ENCODE assay signal across 21 mouse cellular contexts in the genomic region with DNA sequence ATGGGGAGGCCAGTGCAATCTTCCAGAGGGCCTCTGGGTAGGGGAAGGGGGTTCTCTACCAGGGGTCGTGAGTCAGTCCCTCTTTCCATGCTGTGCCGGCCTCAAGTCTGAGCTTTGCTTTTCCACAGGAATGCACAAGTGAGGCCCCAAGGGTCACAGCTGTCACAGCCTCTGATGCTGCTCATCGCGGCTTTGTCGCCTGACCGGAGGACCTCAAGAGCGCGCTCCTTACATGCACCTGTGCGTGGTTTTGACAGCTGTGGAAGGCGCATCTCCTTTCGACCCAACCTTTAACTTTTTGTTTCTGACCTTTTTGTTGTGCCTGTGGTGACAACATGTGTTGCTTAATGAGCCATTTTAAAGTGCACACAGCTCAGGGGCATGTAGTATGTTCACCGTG.
DNase-seq lines count a peak whose midpoint lies in the region; ATAC-seq and TF ChIP-seq lines count a peak whose summit lies in the region.
"Had no signal": no experiment of that assay in that cellular context is flagged by ENCODE, and none has a peak within 500 bp of the region (broad histone marks: within the 10 kb centered on the region; RNA-seq: fewer than 3 reads in every experiment).

No protein-coding gene starts in this region.

- no peak overlapping the region for H3K4me3 ChIP-seq in myocyte
- H3K4me3 ChIP-seq in neural tube, embryonic 15.5 days (replicated peaks) = no peak overlapping the region
- H3K4me3 ChIP-seq: embryonic facial prominence, embryonic 12.5 days; forebrain, embryonic 13.5 days; gastrocnemius, adult 2 months; heart, embryonic 13.5 days; hindbrain, embryonic 12.5 days had no signal

- no peak overlapping the region for H3K4me2 ChIP-seq in myocyte (ENCODE audit: low read depth)
- H3K4me2 ChIP-seq in neural tube, embryonic 15.5 days = no peak overlapping the region
- H3K4me2 ChIP-seq: embryonic facial prominence, embryonic 12.5 days; forebrain, embryonic 13.5 days; heart, embryonic 13.5 days; hindbrain, embryonic 12.5 days had no signal

- WGBS in neural tube, embryonic 15.5 days = 87% methylated on average over 12 of the region's 12 CpGs

- H3K27me3 ChIP-seq in myocyte (ENCODE audit: control insufficient read depth, insufficient read depth, insufficient read length) = peaks cover 6% of the 10 kb centered on the region
- peaks cover 11% of the 10 kb centered on the region for H3K27me3 ChIP-seq in neural tube, embryonic 15.5 days (replicated peaks)

- H3K9ac ChIP-seq in neural tube, embryonic 15.5 days (replicated peaks) = no peak overlapping the region
- H3K9ac ChIP-seq: embryonic facial prominence, embryonic 12.5 days; forebrain, embryonic 13.5 days; forebrain, postnatal 0 days; heart, embryonic 13.5 days; hindbrain, embryonic 12.5 days had no signal

- H3K36me3 ChIP-seq in myocyte (ENCODE audit: control insufficient read depth, insufficient read depth) = no peaks in the 10 kb centered on the region
- H3K36me3 ChIP-seq in neural tube, embryonic 15.5 days = no peaks in the 10 kb centered on the region
- H3K36me3 ChIP-seq: embryonic facial prominence, embryonic 12.5 days; heart, embryonic 13.5 days; hindbrain, embryonic 12.5 days had no signal

- no peak overlapping the region for H3ac ChIP-seq in myocyte (ENCODE audit: control insufficient read depth, insufficient read length)

- DNase-seq in A20 (ENCODE audit: low read depth, low spot score) = peak; percentile 26
- DNase-seq in thymus, postnatal 0 days (ENCODE audit: low spot score) = peak; percentile 57
- peak; percentile 61 to 77 for DNase-seq in thymus, postnatal 36 days
- DNase-seq: adrenal gland, adult 8-10 months; adrenal gland, postnatal 36 days; cerebellum, adult 11 months; cerebellum, adult 9-10 months; cerebellum, postnatal 25 days; forebrain, postnatal 0 days; gastrocnemius, adult 2 months; gastrocnemius, postnatal 25 days; heart, postnatal 4 days had no signal

- no peak for ATAC-seq in erythroid progenitor cell, adult 5-6 weeks (replicated peaks; ENCODE audit: low FRiP score, poor library complexity, severe bottlenecking)
- no peak for ATAC-seq in neural tube, embryonic 15.5 days (ENCODE audit: low FRiP score)
- no peak for ATAC-seq in frontal cortex, adult (ENCODE audit: low TSS enrichment)
- ATAC-seq: forebrain, embryonic 13.5 days; forebrain, postnatal 0 days; hindbrain, embryonic 16.5 days had no signal

- no peaks in the 10 kb centered on the region for H3K9me3 ChIP-seq in neural tube, embryonic 15.5 days (replicated peaks)
- H3K9me3 ChIP-seq: embryonic facial prominence, embryonic 12.5 days; forebrain, embryonic 13.5 days; heart, embryonic 13.5 days; hindbrain, embryonic 12.5 days had no signal

- no peak overlapping the region for H3K27ac ChIP-seq in neural tube, embryonic 15.5 days (replicated peaks)
- H3K27ac ChIP-seq: embryonic facial prominence, embryonic 12.5 days; forebrain, embryonic 13.5 days; gastrocnemius, adult 2 months; heart, embryonic 13.5 days; hindbrain, embryonic 12.5 days had no signal

- peaks cover 17% of the 10 kb centered on the region for H3K4me1 ChIP-seq in neural tube, embryonic 15.5 days

- no peaks in the 10 kb centered on the region for H3K79me2 ChIP-seq in myocyte (ENCODE audit: control insufficient read depth, insufficient read depth)

- TF ChIP-seq POLR2A in myocyte (IDR thresholded peaks at IDR 0.05; ENCODE audit: insufficient read length, low read depth) = no peak

TF ChIP-seq in myocyte, 11 proteins besides CTCF, POLR2A, EP300 and RAD21:
- TF ChIP-seq REST (IDR thresholded peaks at IDR 0.05; ENCODE audit: insufficient read depth, insufficient read length) = no peak
- peak; percentile 68 for TF ChIP-seq TCF3 (IDR thresholded peaks at IDR 0.05; ENCODE audit: insufficient read length, low read depth)
- TF ChIP-seq MYOG (IDR thresholded peaks at IDR 0.05; ENCODE audit: control insufficient read depth in 1 of 3, insufficient read depth in 1 of 3, insufficient read length in 2 of 3, low read depth in 2 of 3) = peak in 2 of 3 experiments; percentile 89 to 91
- peak in 2 of 3 experiments; percentile 68 to 80 for TF ChIP-seq MYOD1 (IDR thresholded peaks at IDR 0.05; ENCODE audit: control insufficient read depth in 1 of 3, insufficient read length in 2 of 3, low read depth in 2 of 3)
